Mouse (Mus musculus) kidney, postnatal 36 days (tissue): Measurements from ENCODE around the gene Trim10.
A peak's percentile ranks its signal among the peaks of the same experiment; 100 is the strongest.

ENCODE experiments used
- DNase-seq, 2 experiments: peaks; one replicate each; pipeline ENCODE4 v3.0.0; 2021 to 2022; ENCODE audit warnings: mixed read lengths in 2 of 2

Gene Trim10

GRCm38 (mm10) chr17:36869284-36869954 lies at the start of gene Trim10:
Gene Trim10, plus strand, starts transcription at chr17:36869574.
- DNase-seq, result no peak

- DNase-seq, result peak; percentile 64 to 84
These were observed 45.4 kb upstream of the Trim10 start for GRCm38 (mm10) chr17:36824005-36824404.

DNA sequence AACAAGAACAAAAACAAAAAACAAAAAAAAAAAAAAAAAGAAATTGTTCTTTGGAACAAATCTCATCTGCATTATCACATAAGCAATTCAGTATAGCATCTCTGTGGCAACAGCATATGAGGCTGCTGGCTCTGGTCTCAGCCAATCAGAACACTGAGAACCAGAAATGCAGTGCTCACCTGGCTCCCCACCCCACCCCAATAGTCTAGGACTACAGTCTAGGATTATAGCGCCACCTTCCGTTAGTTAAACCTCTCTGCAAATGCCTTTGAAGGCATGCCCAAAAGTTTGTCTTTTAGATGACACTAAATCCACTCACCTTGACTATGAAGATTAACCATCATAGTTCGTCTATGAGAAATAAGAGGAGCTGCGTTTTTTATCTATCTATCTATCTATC lies 43.8 kb upstream of the Trim10 start:
- DNase-seq, result peak in 1 of 2 experiments; percentile 16

GRCm38 (mm10) chr17:36826002-36826401 lies 43.4 kb upstream of the Trim10 start:
- DNase-seq, result peak; percentile 93 to 94

DNA sequence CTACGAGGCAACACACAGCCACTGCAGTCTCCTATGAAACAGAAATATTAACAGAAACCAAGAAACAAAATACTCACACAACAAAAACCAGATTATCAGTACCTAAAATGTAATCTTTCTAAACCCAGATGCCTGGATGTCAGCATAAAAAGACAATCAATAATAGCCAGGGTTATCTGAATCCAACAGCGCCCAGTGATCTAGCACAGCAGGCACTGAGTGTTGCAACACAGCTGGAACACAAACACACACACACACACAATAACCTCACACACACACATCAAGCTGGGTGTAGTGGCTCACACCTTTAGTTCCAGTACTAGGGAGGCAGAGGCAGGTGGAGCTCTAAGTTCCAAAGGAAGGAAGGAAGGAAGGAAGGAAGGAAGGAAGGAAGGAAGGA lies 40.9 kb upstream of the Trim10 start:
- DNase-seq, result no peak

GRCm38 (mm10) chr17:36830470-36830869 lies 38.9 kb upstream of the Trim10 start:
- DNase-seq, result no peak

- DNase-seq, result no peak
These were observed 36.7 kb upstream of the Trim10 start for GRCm38 (mm10) chr17:36832694-36833093.

DNA sequence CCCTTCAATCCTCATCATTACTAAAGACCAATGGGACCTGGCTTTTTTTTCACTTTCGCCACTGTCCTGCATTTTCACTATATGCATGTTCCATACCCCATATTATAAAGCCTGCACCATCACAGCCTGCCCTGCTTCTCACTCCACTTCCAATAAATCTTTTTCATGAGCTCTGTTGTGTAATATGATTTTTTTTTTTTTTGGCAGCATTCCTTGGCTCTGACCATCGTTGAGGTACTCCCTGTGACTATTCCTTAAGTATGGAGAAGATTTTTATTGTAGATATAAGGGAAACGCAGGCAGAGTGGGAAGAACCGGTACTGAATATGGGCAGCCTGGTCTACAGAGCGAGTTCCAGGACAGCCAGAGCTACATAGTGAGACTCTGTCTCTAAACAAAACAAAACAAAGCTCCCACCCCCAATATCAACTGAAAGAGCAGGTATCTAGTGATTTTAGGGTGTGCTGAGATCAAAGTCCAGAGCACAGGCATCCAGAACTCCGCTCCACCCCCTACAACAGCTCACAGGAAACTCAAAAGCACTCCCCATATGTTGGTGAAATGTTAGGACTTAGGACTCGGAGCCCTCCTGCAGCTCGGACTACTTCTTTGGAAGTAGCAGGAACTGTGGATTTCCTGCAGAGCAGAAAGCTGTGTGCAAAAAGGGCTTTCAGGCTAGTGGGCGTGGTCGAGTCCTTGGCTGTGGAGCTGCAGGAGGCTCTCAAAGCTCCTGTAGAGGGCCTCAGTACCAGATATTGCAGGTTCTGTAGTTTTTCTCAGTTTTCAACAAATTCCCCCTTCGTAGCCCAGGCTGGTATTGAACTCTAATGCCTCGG lies 33.6 kb upstream of the Trim10 start:
- peak; percentile 73 to 82 for DNase-seq

- DNase-seq, result no peak
These were observed 33.0 kb upstream of the Trim10 start for GRCm38 (mm10) chr17:36836427-36836812.

DNA sequence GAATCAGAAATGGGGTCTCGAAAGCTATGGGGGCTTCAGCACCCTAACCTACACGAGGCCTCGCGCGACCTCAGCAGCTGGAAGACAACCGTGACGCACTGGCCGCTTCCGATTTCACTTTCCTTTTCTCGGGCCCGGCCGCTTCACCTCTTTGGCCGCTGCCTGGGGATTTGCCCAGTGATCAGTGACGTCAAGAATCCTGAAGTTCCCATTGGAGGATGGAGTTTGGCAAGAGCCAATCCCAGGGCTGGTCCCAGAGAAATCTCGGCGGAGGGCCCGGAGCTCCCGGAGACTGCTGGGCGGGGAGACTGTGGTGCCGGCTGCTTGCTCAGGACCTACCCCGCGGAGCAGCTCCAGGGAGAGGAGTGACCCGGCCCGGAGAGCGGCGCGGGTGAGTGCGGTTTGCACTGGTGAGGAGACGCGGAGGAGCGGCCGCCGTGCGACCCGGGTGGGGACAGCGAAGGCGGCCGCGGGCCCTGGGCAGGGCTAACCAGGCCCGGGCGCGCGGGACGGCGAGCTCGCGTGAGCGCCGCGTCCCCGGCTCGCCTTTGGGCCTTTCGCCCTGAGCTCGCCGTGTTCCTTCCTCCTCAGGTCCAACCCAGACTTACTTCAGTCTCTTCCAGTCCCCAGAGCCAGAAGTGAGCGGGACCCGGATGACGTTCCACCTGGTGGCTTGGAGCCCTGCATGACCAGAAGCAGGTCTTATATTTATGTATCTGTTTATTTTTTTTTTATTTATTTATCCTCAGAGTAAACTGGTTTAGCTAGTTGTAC lies 32.3 kb upstream of the Trim10 start, which contains the start of gene Trim26:
Trim26 (plus strand) TSS at position 261 of the 774 bp plus-strand sequence.
- DNase-seq, result peak; percentile 97 to 99

DNA sequence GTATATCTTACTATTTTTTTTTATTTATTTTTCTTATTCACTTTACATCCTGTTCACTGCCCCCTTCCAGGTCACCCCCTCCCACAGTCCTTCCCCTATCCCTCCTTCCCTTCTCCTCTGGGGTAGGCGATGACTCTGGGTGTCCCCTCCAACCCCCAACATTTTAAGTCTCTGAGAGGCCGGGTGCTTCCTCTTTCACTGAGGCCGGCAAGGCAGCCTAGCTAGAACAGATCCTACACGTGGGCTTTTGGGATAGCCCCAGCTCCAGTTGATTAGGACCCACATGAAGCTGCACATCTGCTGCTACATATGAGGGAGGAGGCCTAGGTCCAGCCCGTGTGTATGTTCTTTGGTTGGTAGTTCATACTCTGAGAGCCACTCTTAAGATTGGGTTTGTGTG lies 30.4 kb upstream of the Trim10 start:
- no peak for DNase-seq

GRCm38 (mm10) chr17:36839931-36840330 lies 29.4 kb upstream of the Trim10 start:
- DNase-seq, result no peak

- DNase-seq, result no peak
These were observed 28.4 kb upstream of the Trim10 start for GRCm38 (mm10) chr17:36840961-36841445.

DNA sequence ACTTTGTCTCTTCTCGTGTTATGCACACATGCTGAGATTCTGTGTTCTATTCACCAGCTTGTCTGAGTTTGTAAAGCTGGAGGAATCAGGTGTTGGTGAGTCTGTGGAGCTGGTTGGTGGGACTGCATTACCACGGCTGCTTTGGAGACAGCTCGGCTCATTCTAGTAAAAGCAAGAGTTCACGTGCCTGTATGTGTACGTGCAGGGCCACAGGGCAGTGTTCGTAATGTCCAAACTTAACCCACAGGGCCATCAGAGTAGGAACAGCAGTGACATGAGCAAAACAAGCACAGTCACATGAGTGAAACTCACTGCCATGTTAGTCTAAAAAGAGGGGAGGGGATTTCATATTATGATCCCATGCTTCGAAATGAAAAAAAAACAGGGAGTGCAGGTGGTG lies 25.7 kb upstream of the Trim10 start:
- DNase-seq, result no peak

DNA sequence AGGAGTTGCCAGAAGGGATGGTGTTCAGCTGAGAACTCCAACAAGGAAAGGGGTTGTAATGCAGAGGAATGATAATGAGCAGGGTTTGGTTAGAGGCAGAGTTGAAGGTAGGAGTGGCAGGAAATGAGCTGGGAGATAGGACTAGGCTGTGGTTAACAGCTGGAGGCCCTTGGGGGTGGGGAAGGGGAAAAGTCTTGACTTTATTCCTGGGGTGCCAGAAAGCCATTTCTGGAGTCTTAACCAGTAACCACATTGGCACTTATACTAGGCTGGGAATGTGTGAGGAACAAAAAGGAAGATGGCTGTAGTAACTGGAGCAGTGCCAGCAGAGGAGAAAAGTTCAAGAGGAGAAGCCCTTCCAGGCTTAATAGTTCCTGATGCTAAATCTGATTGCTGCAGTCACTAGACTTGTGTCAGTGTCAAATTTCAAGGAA lies 25.1 kb upstream of the Trim10 start:
- peak in 1 of 2 experiments; percentile 34 for DNase-seq

DNA sequence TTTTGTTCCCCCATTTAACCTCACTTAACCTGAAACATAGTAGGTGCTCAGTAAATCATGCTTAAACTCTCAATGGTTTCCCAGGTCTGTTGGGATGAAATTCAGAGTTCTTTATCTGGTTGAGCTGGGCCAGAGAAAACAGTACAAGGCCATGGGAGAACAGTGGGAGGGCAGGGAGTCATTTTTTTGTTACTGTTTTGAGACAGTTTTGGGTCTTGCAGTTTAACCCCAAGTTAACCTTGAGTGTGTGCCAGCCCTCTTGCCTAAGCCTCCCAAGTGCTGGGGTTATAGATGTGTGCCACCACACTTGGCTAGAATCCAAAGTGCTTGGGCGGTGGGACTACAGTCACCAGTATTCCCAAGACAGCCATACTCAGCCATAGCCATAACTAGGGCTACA lies 24.6 kb upstream of the Trim10 start:
- DNase-seq, result no peak

GRCm38 (mm10) chr17:36848911-36849310 lies 20.5 kb upstream of the Trim10 start:
- DNase-seq, result no peak

DNA sequence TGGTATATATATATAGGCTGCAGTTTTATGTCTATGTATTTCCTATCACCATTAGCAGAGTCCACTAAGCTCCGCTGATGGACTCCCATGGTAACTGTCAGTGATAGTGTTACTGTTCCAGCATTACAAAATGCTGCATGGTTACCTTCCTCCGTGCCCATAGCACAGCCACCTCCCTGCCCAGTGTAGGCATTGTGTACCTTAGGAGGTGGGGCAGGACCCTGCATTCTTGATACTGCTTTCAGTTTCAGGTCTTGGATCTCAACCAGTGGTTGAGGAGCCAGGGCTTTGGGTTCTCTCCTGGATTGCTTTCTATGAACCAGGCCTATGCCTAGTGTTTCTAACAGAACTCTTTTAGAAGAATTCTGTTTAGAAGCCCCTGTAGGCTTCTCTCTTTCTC lies 19.4 kb upstream of the Trim10 start:
- no peak for DNase-seq

DNA sequence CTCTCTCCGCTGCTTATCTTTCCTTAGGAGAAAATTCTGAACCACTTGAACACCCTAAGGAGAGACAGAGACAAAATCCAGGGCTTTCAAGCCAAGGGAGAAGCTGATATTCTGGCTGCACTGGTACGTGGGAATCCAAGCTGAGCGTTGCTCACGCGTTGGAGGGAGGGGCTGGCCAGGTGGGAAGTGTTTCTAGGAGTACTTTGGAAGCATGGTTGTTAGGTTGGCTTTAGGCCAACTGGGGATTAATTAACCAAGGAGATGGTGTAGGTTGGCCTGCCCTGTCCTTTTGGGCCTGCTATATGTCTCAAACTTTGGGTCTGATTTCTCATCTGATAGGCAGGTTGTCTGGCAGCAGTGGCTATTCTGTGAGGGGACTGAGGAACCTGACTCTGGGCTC lies 18.2 kb upstream of the Trim10 start:
- no peak for DNase-seq

- no peak for DNase-seq
These were observed 17.7 kb upstream of the Trim10 start for GRCm38 (mm10) chr17:36851627-36852026.

- no peak for DNase-seq
These were observed 13.9 kb upstream of the Trim10 start for GRCm38 (mm10) chr17:36855484-36855883.

DNA sequence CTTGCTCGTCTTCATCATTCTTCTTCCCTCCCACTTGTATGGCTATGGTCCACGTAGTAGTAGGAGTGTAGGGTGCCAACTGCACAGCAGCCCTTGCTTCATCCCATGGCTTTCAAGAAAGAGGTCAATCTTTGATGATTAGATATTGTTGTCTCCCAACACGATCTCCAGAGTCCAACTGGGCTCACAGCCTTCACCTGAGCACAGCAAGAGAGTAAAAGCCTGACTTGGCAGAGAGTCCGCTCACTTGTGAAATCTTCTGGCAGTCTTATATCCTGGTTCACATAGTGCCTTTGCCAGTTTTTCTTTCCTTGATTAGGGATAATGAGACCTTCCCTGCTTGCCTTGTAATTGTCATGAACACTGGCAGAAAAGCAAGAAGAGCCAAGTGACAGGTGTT lies 13.1 kb upstream of the Trim10 start:
- no peak for DNase-seq

GRCm38 (mm10) chr17:36858181-36858580 lies 11.2 kb upstream of the Trim10 start:
- no peak for DNase-seq
